Mouse (Mus musculus) urinary bladder, postnatal 14 days (tissue): ENCODE data around the gene Slco3a1.

Experiments used
- DNase-seq: peaks from one replicate; pipeline ENCODE4 v3.0.0; 2021; ENCODE audit warnings: low spot score

Slco3a1 gene

GRCm38 (mm10) chr7:74554608-74555311, at the start of gene Slco3a1:
Slco3a1 (minus strand) TSS chr7:74554780.
- peak; percentile 83 for DNase-seq

- DNase-seq: no peak
These were observed 46.4 kb upstream of the Slco3a1 start for GRCm38 (mm10) chr7:74600996-74601395.

- DNase-seq: no peak
These were observed 24.8 kb upstream of the Slco3a1 start for GRCm38 (mm10) chr7:74579411-74579810.

GRCm38 (mm10) chr7:74575678-74576077, 21.1 kb upstream of the Slco3a1 start:
- DNase-seq: no peak

- DNase-seq: peak; percentile 68
These were observed 836 bp upstream of the Slco3a1 start for GRCm38 (mm10) chr7:74555416-74555815.

- DNase-seq: peak; percentile 49
These were observed 479 bp downstream of the Slco3a1 start for GRCm38 (mm10) chr7:74554041-74554561.

- no peak for DNase-seq
These were observed 1.4 kb downstream of the Slco3a1 start for GRCm38 (mm10) chr7:74553111-74553650.

- DNase-seq: no peak
These were observed 2.0 kb downstream of the Slco3a1 start for GRCm38 (mm10) chr7:74552546-74552945.

GRCm38 (mm10) chr7:74552000-74552358, 2.6 kb downstream of the Slco3a1 start:
- no peak for DNase-seq

- DNase-seq: no peak
These were observed 3.1 kb downstream of the Slco3a1 start for GRCm38 (mm10) chr7:74551338-74551999.

- DNase-seq: no peak
These were observed 4.9 kb downstream of the Slco3a1 start for GRCm38 (mm10) chr7:74549686-74550085.

- DNase-seq: no peak
These were observed 5.5 kb downstream of the Slco3a1 start for GRCm38 (mm10) chr7:74549013-74549582.

GRCm38 (mm10) chr7:74546691-74547090, 7.9 kb downstream of the Slco3a1 start:
- no peak for DNase-seq

GRCm38 (mm10) chr7:74545498-74545990, 9.0 kb downstream of the Slco3a1 start:
- DNase-seq: no peak

- DNase-seq: no peak
These were observed 10.3 kb downstream of the Slco3a1 start for GRCm38 (mm10) chr7:74544306-74544705.

GRCm38 (mm10) chr7:74541958-74542357, 12.6 kb downstream of the Slco3a1 start:
- DNase-seq: no peak

- DNase-seq: no peak
These were observed 13.5 kb downstream of the Slco3a1 start for GRCm38 (mm10) chr7:74540933-74541725.

- DNase-seq: no peak
These were observed 18.4 kb downstream of the Slco3a1 start for GRCm38 (mm10) chr7:74536186-74536585.

- DNase-seq: no peak
These were observed 23.0 kb downstream of the Slco3a1 start for GRCm38 (mm10) chr7:74531468-74532097.

GRCm38 (mm10) chr7:74529877-74530276, 24.7 kb downstream of the Slco3a1 start:
- no peak for DNase-seq

GRCm38 (mm10) chr7:74529183-74529757, 25.3 kb downstream of the Slco3a1 start:
- DNase-seq: no peak
